Mouse (Mus musculus) mature B cell (primary cell): Measurements from ENCODE around the gene Tubb5.

ENCODE experiments used
- in situ Hi-C: fragments of 300-500 bp; cut with MboI; formaldehyde crosslinking; loops from 2 replicates; pipeline ENCODE4 v1.14.3; 2019

Gene Tubb5

DNA sequence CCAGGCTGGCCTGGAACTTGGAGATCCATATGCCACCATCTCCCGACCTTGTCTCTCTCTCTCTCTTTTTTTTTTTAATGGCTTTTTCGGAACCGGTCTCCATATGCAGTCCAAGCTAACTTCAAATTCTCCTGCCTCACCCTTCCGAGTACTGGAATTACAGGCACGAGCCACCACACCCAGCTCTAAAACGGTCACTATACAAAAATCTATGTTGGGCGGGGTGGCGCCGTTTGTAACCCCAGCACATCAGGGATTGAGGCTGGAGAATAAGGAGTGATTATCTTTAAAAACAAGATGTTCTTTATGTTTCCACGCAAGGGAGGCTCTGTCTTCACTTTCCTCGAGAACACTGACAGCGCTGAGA, 22.7 kb upstream of the Tubb5 start:
- in situ Hi-C loops = no loop called here

DNA sequence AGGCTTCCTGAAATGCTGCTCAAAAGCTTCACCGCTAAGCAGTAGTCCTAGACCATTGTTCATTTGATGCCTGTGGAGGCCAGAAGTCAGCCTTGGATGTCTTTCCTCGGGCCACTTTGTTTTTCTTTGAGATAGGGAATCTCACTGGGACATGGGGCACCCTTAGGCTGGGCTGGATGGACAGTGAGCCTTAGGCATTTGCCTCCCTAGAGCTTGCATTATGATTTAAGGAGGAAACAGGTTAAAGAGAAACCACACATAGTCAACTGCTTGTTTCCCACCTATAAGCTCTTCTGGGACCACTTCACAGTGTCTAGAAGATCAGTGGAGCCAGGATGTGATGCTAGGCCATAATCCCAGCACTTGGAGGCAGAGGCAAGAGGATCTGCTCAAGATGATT, 21.7 kb upstream of the Tubb5 start:
- in situ Hi-C loops = no loop called here

DNA sequence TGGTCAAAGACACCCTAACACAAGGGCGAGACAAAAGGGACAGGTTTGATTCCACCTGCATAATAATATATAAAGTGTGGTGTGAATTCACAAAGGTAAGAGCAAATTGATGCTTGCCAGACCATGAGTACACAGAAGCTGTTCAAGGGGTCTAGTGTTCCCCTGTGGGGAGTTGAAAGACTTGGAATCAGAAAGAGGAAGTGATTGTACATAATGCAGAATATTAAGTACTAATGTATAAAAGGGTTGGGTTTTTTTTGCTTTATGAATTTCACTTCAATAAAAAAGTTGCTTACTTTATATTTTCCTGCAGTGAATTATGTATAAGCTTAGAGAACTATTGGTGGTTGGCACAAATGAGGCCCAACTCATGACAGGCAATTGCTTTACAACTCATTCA, 21.3 kb upstream of the Tubb5 start:
- in situ Hi-C loops = no loop called here

DNA sequence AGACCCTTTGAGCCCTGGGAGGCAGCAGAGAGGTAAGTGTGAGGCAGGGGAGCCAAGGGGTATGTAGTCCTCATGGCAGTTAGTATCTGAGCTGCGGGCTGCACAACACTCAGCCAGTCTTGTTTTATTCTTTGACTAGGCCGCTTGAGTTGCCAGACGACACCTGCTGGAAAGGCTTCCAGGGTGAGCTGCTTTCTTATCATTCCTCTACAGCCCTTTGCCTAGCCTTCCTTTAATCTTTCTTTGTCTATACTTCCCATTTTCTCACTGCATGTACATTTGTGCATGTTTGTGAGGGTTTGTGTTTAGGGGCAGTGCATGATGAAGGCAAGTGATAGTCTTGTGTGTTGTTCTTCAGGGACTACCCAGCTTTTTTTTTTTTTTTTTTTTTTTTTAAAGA, 12.9 kb upstream of the Tubb5 start:
- in situ Hi-C loops = no loop called here

DNA sequence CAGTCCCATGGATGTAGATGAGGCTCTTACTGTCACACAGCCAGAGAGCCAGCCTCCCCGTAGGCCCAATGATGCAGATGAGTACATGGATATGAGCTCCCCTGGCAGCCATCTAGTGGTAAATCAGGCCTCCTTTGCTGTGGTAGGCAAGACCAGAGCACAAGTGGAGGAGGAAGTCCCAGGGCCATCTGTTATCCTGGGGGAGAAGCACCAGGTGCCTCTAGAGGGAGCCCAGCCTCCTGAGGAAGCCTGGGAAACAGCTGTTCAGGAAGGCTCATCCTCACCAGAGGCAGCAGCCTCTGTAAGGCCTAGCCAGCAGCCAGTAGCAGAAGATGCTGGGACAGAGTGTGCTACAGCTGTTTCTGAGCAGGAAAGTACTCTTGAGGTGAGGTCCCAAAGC, 10.0 kb upstream of the Tubb5 start:
- in situ Hi-C loops = no loop called here

DNA sequence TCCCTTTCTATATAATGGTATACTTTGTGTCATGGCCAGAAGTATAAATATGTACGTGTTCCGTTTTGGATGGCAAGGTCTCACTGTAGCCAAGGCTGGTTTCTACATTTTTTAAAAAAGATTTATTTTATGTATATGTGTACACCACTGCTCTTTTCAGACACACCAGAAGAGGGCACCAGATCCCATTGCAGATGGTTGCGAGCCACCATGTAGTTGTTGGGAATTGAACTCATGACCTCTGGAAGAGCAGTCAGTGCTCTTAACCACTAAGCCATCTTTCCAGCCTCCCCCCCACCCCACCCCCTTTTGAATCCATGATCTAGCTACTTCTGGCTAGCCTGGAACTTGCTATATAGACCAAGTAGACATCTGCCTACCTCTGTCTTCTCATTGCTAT, 5.4 kb upstream of the Tubb5 start:
- in situ Hi-C loops = no loop called here

DNA sequence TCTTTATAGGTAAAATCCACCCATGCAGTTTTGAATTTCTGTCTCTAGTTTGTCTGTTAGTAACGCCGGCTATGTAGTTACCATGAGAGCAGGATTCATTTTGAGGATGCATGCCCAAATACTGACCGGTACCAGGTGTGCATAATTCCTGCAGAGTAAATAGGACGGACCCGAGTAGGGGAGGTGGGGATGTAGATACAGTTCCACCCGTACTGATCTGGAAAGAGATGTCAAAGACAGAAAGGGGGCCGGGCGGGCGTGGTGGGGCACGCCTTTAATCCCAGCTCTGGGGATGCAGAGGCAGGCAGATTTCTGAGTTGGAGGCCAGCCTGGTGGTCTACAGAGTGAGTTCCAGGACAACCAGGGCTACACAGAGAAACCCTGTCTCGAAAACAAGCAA, 3.9 kb upstream of the Tubb5 start:
- in situ Hi-C loops = no loop called here

DNA sequence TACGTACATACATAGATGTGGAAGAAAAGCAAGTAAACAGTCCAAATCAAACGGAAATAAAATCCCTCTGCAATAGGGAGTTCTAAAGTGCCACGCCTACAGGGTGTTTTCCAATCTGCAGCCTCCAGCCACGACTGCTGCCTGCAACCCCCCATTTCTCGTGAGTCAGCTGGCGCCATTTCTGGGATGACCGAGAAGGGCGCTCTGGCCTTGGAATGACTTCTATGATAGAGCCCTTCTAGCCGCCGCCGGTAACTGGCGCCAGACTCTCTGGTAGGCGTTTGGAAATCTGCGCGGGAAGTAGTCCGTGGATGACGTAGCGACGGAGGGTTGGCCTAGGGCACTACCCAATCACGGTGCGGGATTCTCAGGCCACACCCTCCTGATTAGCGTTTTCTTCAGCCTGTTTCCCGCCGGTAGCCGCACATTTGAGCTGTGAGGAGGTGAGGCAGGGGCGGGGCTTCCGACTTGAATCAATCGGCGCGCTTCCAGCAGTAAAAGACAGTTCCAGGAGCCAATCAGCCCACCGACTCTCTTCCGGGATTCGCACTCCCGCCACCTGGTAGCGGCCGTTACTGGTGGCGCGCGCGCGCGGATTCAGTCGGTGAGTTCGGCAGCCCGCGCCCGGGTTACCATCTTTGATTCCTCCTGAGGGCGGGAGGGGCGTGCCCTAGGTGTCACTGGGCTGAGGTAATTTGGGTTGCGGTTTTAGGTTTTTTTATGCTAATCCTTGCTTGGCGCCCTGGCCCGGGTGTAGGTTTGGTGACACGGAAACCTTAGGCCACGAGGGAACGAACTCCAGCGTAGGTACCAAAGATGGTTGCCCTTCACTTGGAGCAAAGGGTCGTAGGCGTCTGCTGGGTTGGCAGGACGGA, 3.2 kb upstream of the Tubb5 start, which contains the start of gene Mdc1:
Mdc1 (plus strand) TSS at position 440 of the 875 bp plus-strand sequence.
- in situ Hi-C loops = no loop called here

DNA sequence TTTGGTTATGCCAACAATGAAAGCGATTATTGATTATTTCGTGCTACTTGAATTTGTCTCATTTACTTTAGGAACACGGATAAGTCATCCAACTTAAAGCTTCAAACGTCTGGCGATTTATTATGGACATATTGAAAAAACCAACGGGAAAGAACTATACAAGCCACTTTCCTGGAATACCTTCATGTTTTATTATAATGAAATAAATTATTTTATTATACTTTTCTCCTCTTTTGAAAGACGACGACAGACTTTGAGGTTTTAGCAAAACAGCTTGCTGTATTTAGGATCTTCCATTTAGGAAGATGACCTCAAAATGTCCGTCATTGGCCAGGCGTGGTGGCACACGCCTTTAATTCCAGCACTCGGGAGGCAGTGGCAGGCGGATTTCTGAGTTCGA, 2.5 kb upstream of the Tubb5 start:
- in situ Hi-C loops = no loop called here

DNA sequence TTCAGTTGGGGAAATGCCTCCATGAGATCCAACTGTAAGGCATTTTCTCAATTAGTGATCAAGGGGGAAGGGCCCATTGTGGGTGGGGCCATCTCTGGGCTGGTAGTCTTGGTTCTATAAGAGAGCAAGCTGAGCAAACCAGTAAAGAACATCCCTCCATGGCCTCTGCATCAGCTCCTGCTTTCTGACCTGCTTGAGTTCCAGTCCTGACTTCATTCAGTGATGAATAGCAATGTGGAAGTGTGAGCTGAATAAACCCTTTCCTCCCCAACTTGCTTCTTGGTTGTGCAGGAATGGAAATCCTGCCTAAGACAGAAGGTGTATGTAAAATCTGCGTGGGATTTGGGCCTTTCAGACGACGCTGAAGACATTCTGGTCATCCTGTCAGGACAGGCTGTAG, 896 bp upstream of the Tubb5 start:
- in situ Hi-C loops = loop anchor here (5.0 to 10.0 kb wide), 3 partner anchors 33 to 156 kb away; partner anchors contain the start of genes Mrps18b and Ppp1r10

DNA sequence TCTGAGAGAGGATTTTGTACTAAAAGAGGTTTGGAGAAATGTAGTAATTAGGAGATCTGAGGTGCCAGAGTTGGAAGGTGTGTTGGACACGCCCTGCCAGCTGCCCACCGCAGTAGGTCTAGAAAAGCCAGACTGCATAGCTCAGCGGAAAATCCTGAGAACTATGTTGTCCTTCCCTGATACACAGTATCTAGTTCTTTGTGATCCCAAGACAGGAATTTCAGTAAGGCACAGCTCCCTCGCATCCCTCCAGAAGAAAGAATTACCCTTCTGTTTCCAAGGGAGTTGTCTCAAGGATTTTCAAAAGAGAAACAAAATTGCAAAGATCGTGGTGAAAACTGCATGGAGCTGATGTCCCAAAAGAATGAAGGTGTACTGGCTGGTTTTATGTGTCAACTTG, 464 bp upstream of the Tubb5 start:
- in situ Hi-C loops = loop anchor here (5.0 to 10.0 kb wide), 3 partner anchors 34 to 156 kb away; partner anchors contain the start of genes Mrps18b and Ppp1r10

DNA sequence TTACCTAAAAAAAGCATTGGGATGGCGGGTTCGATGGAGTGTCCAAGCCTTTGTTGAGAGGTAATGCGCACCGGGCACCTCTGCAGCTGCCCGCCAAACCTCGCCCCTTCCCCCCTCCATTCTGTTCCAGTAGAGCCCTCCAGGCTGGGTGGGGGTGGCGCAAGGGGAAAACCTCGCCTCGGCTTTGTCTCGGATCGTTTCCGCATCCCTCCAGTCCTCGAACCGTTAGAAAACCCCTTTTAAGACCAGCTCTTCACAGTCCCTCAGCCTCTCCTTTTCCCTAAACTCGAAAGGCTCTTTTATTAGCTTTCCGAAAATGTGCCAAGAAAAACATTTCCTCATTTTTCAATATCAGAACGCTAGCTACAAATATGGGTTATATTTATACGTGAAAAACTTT, 619 bp downstream of the Tubb5 start:
- in situ Hi-C loops = loop anchor here (5.0 to 10.0 kb wide), 3 partner anchors 35 to 157 kb away; partner anchors contain the start of genes Mrps18b and Ppp1r10

DNA sequence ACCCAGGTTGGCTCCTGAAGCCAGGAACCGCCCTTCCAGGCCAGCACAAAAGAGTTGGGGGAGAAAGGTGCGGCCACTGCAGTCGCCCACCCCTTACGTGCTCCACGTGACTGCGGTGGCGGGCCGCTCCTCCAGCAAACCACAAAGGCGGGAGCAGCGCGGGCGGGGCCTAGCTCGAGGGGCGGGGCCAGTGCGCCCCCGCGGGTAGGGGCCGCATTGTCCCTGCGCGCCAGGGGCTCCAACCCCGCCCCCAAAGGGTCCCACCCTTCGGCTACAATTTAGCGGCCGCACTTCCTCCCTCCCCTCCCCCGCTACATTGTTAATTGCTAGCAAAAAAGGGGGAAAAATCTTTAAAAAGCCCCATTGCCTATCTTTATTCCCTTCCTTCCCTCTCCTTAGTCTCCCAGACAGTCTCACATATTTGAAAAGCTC, 1.1 kb downstream of the Tubb5 start:
- in situ Hi-C loops = loop anchor here (5.0 to 10.0 kb wide), 3 partner anchors 35 to 158 kb away; partner anchors contain the start of genes Mrps18b and Ppp1r10

DNA sequence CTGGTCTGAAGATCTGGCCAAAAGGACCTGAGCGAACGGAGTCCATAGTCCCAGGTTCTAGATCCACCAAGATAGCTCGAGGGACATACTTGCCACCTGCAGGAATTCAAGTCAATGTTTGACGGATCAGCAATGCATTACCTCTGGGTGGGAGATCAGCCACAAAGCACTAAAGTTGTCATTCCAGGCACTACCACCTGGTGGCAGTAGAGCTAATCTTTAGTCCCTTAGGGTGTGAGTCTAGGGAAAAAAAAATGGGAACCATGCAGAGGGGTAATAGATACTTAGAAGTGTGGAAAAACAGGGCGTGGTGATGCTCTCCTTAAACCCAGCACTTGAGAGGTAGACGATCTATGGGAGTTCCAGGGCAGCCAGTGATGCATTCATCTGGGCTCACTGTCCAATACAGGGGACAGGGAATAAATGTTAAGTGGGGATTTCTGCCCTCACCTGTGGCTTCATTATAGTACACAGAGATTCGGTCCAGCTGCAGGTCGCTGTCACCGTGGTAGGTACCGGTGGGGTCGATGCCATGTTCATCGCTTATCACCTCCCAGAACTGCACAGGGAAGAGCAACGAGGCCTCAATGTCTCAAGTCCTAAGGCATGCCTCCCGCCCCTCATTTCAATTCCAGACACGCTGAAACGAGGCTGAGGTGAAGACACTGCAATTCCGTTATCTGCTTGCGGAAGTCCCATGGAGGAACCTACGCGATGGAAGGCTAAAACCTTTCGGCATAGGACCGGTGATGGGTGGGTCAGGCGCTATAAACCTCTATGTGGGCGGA, 1.7 kb downstream of the Tubb5 start:
- in situ Hi-C loops = loop anchor here (5.0 to 10.0 kb wide), 3 partner anchors 36 to 158 kb away; partner anchors contain the start of genes Mrps18b and Ppp1r10

DNA sequence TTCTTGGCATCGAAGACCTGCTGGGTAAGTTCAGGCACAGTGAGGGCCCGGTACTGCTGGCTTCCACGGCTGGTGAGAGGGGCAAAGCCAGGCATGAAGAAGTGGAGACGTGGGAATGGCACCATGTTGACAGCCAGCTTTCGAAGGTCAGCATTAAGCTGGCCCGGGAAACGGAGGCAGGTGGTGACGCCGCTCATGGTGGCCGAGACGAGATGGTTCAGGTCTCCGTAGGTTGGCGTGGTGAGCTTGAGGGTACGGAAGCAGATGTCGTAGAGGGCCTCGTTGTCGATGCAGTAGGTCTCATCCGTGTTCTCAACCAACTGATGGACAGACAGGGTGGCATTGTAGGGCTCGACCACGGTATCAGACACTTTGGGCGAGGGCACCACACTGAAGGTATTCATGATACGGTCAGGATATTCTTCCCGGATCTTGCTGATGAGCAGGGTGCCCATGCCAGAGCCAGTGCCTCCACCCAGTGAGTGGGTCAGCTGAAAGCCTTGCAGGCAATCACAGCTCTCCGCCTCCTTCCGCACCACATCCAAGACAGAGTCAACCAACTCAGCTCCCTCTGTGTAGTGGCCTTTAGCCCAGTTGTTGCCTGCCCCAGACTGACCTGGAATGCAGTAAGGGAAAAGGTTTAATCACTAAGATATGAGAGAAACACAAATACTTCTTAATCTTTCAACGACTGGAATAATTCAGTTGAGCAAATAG, 2.5 kb downstream of the Tubb5 start:
- in situ Hi-C loops = loop anchor here (5.0 to 10.0 kb wide), 3 partner anchors 37 to 159 kb away; partner anchors contain the start of genes Mrps18b and Ppp1r10

DNA sequence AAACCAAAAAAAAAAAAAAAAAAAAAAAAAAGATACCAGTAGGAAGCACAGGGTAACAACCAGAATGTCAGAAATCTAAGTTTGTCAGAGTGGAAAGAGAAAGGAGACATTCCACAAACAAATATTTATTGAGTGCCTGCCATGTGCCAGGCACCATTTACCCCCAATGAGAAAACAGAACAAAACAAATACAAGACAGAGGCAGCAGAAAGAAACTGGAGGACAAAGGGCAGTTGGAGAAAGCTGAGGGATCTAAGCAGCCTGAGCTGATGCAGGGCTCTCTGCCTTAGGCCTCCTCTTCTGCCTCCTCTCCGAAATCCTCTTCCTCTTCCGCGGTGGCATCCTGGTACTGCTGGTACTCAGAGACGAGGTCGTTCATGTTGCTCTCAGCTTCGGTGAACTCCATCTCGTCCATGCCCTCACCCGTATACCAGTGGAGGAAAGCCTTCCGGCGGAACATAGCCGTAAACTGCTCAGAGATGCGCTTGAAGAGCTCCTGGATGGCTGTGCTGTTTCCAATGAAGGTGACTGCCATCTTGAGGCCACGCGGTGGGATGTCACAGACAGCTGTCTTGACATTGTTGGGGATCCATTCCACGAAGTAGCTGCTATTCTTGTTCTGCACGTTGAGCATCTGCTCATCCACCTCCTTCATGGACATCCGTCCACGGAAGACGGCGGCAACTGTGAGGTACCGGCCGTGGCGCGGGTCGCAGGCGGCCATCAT, 3.2 kb downstream of the Tubb5 start:
- in situ Hi-C loops = loop anchor here (5.0 to 10.0 kb wide), 3 partner anchors 37 to 160 kb away; partner anchors contain the start of genes Mrps18b and Ppp1r10

DNA sequence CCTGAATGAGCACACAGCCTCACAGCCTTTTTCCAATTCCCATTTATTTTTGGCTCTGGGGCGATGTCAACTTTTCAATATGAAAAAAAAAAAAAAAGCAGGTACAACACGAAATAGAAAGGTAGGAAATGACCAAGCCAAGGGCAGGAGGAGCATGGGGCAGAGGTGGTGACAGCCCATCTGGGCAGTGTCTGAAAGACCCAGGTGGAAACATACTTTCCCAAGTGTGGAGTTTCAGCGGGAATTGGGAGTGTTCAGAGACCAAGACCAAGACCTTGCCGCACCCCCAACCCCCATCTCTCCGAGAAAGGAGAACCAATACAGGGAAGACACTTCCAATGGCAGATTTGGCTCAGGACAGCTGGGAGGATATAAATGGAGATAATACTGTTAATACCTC, 4.2 kb downstream of the Tubb5 start:
- in situ Hi-C loops = loop anchor here (10.0 kb wide), 1 partner anchor 161 kb away; no protein-coding TSS in a partner anchor

DNA sequence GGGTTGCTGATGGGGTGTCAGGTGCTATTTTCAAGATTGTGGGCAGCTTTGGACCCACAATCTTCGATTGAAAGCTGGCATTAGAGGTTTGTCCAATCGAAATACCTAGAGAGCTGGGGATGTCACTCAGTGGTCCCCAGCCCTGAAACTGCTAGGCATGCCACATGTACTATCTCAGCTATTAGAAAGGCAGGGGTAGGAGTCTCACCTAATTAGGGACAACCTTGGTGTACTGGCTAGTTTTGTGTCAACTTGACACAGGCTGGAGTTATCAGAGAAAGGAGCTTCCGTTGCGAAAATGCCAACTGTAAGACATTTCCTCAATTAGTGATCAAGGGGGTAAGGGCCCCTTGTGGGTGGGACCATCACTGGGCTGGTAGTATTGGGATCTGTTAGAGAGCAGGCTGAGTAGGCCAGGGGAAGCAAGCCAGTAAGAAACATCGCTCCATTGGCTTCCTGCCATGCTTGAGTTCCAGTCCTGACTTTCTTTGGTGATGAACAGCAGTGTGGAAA, 4.8 kb downstream of the Tubb5 start:
- in situ Hi-C loops = loop anchor here (10.0 kb wide), 1 partner anchor 162 kb away; no protein-coding TSS in a partner anchor

DNA sequence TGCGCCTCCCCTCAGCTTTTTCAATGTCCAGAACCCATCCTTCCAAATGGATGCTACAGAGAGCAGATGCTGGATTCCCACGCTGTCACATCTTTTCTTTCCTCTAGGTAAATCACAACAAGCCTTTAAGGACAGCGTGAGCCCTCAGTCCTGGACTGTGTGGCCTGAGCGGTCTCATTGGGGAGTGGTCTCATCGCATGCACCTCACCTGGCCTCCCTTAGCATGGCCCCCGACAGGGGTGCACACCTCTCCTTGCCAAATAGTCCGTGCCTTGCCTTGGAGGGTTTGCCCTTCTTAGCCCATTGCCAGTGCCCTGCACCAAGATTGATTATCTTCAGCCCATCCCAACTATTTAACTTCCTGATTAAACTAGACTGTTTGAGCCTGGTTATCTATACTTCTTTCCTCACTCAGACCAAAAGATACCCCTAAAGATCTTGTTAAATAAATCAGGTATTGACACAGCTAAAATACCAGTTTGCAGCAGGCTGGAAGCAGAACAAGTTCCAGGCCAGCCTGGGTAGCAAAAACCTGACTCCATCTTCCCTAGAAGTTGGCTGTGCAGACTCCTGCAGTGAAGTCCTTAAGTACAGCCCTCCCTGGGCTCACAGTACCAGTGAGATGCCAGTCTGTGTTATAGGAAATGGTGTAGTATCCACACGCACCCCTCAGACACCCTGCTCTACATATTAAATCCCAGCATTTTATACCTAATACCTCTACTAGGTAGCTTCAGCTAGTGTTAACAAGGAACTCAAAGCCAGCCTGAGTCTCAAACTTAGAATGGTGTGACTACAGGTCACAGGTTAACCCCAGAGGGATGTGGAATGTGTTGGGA, 5.5 kb downstream of the Tubb5 start:
- in situ Hi-C loops = loop anchor here (10.0 kb wide), 1 partner anchor 162 kb away; no protein-coding TSS in a partner anchor
